Mouse (Mus musculus): ENCODE measurements at regions not wholly inside any gene's neighbourhood (a gene's known extent, or its start where the extent isn't known, plus 50 kb on each side); places are given as distances from the start of the nearest gene placed in this dataset.

DNA sequence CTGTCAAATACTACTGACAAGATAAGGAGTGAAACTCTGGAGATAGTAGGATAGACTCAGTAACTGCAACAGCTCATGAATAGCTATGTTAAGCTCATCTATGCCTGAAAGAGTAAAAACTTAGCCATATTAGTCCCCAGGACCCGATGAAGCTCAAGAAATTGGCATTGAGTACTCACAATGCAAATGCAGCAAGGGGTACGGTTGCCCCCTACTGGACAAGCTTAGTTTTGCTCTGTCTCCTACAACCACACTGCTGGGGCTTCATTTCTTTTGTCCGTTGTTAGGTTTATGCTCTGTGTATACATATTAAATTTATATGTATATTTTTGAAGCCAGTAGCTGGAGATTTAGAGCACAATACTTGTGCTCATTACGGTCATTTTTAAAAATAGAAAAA lies 74.4 kb upstream of the Mup5 start:
- peak; percentile 59 for TF ChIP-seq CTCF (IDR thresholded peaks at IDR 0.05; ENCODE audit: low read depth)
- DNase-seq (ENCODE audit: low spot score) (peak; percentile 6), ATAC-seq (replicated peaks; ENCODE audit: low FRiP score, low read depth) (no peak)
- no peak overlapping the region for H3K4me2 ChIP-seq (ENCODE audit: low read length)
- H3K4me3 ChIP-seq (replicated peaks; ENCODE audit: low read depth, low read length) = no peak overlapping the region
- H3K36me3 ChIP-seq (ENCODE audit: insufficient read depth, low read length) = no peaks in the 10 kb centered on the region
- H3K27me3 ChIP-seq (ENCODE audit: insufficient read depth, low read length) = no peaks in the 10 kb centered on the region
- no peak overlapping the region for H3K9ac ChIP-seq (ENCODE audit: low read depth, low read length)
- 78% methylated on average over 4 of the region's 4 CpGs for WGBS
- H3K27ac ChIP-seq = no peak overlapping the region
- H3K9me3 ChIP-seq (replicated peaks; ENCODE audit: low read length) = no peaks in the 10 kb centered on the region
- no peaks in the 10 kb centered on the region for H3K4me1 ChIP-seq (replicated peaks; ENCODE audit: insufficient read depth, low read length)

DNA sequence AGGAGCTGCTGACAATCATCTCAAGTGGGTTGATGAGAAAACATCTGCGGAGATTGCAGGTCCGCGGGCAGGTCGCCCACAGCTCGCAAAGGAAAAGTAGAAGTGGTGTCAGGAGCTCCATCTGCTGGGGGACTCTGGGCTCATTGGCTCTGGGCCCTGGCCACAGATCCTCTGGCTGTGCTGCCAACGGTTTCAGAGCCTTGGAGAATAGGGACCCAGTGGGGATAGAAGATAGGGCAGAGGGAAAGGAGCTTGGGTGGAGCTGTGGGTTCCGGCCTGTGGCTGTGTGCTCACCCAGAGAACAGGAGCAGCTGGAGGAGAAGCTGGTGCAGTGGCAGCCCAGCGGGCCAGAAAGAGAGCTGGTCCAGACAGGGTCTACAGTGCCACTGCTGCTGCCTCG lies 67.1 kb upstream of the Mup5 start:
- no peak overlapping the region for H3K4me3 ChIP-seq (replicated peaks; ENCODE audit: low read depth, low read length)
- no peaks in the 10 kb centered on the region for H3K4me1 ChIP-seq (replicated peaks; ENCODE audit: insufficient read depth, low read length)
- ATAC-seq (replicated peaks; ENCODE audit: low FRiP score, low read depth) (no peak), DNase-seq (ENCODE audit: low spot score) (no peak)
- H3K27me3 ChIP-seq (ENCODE audit: insufficient read depth, low read length) = no peaks in the 10 kb centered on the region
- no peak overlapping the region for H3K27ac ChIP-seq
- H3K36me3 ChIP-seq (ENCODE audit: insufficient read depth, low read length) = no peaks in the 10 kb centered on the region
- H3K4me2 ChIP-seq (ENCODE audit: low read length) = no peak overlapping the region
- WGBS = 84% methylated on average over 9 of the region's 9 CpGs
- TF ChIP-seq CTCF (IDR thresholded peaks at IDR 0.05; ENCODE audit: low read depth) = no peak
- no peak overlapping the region for H3K9ac ChIP-seq (ENCODE audit: low read depth, low read length)
- no peaks in the 10 kb centered on the region for H3K9me3 ChIP-seq (replicated peaks; ENCODE audit: low read length)

DNA sequence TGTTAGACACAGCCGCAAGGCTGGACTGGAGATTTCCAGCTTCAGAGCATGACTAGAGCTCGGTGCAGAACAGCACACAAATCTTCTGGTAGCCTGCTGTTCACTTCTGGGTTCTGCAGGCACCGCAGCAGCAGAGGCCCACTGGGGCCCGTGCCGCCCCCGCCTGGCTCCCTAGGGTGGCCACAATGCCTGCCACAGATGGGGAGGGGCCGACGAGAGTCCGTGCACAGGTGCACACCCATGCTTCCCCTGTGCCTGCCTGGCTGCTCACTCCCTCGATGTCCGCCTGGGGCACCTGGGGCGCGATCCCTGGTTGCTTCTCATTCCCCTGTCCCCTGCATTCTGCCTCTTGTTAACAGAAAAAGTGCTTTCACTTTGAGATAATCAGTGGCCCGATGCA lies 63.2 kb upstream of the Mup5 start:
- no peaks in the 10 kb centered on the region for H3K9me3 ChIP-seq (replicated peaks; ENCODE audit: low read length)
- no peak overlapping the region for H3K4me2 ChIP-seq (ENCODE audit: low read length)
- ATAC-seq (replicated peaks; ENCODE audit: low FRiP score, low read depth) = no peak
- no peak overlapping the region for H3K9ac ChIP-seq (ENCODE audit: low read depth, low read length)
- 84% methylated on average over 14 of the region's 14 CpGs for WGBS
- TF ChIP-seq CTCF (IDR thresholded peaks at IDR 0.05; ENCODE audit: low read depth) = no peak
- no peaks in the 10 kb centered on the region for H3K27me3 ChIP-seq (ENCODE audit: insufficient read depth, low read length)
- no peaks in the 10 kb centered on the region for H3K36me3 ChIP-seq (ENCODE audit: insufficient read depth, low read length)
- no peak for DNase-seq (ENCODE audit: low spot score)
- no peaks in the 10 kb centered on the region for H3K4me1 ChIP-seq (replicated peaks; ENCODE audit: insufficient read depth, low read length)
- no peak overlapping the region for H3K27ac ChIP-seq
- H3K4me3 ChIP-seq (replicated peaks; ENCODE audit: low read depth, low read length) = no peak overlapping the region

DNA sequence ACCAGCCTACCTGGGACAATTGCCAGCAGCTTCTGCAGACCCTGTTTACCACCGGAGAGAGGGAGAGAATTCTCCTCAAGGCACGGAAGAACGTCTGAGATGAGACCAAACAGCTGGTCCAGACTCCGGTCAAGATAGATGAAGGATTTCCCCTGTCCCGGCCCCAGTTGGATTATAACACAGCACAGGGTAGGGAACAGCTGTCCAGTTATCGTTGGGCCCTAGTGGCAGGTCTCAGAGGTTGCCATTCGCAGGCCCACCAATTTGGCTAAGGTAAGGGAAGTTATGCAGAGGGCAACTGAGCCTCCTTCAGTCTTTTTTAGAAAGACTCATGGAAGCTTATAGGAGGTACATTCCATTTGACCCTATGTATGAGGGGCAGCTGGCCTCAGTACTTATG lies 62.1 kb upstream of the Mup5 start:
- Histone ChIP-seq H3K4me1 (replicated peaks; ENCODE audit: insufficient read depth, low read length) (no peaks in the 10 kb centered on the region), H3K27ac (no peak overlapping the region), H3K36me3 (ENCODE audit: insufficient read depth, low read length) (no peaks in the 10 kb centered on the region), H3K4me2 (ENCODE audit: low read length) (no peak overlapping the region), H3K9me3 (replicated peaks; ENCODE audit: low read length) (no peaks in the 10 kb centered on the region), H3K4me3 (replicated peaks; ENCODE audit: low read depth, low read length) (no peak overlapping the region), H3K27me3 (ENCODE audit: insufficient read depth, low read length) (no peaks in the 10 kb centered on the region), H3K9ac (ENCODE audit: low read depth, low read length) (no peak overlapping the region)
- DNase-seq (ENCODE audit: low spot score) (peak; percentile 5), ATAC-seq (replicated peaks; ENCODE audit: low FRiP score, low read depth) (no peak)
- no peak for TF ChIP-seq CTCF (IDR thresholded peaks at IDR 0.05; ENCODE audit: low read depth)
- WGBS = 77% methylated on average over 7 of the region's 7 CpGs
